In the genomic region with DNA sequence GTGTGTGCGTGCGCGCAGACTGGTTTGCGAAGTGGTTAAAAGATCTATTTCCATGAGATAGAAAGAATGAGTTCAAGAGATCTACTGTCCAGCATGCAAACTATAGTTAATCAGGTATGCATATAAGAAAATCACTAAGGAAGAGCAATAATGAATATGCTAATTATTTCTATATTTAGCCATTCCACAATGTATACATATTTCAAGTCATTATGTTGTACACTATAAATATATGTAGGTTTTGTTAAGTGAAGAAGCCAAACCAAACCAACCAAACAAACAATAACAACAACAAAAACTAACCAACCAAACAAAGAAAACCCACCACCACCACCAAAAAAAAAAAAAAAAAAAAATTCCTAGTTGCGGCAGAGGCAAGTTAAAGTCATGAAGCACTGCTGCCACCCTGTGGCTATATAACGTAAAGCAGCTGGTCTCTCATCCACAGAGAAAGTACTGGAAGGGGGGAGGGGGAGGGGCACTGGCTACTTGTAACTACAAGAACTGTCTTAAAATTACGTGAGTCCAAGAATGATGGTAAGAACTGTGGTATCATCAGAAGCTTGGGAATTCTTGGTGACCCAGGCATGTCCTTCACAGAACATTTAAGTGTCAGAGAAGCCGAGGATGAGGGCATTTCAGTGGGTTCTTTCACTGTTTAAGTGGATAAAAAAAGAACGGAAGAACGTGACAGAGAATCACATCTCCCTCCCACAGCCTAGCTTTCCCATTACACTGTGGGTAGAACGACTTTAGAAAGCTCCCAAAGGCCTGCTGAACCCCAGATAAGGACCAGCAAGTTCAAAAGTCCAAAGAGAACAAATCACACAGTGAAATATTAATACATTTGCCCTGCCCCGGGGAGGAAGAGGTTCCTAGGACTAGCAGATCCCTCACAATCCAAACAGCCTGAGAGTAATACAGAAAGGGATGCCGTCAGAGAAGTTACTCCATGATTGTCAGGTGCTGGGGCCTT, we compare ENCODE assay signal across 9 mouse cellular contexts. TPM values are rescaled to one million over a fixed set of nuclear protein-coding genes. Genes with fewer than 3 reads are reported as not detected.
A peak's percentile ranks its signal among the peaks of the same experiment; 100 is the strongest.
DNase-seq lines count a peak whose midpoint lies in the region; ATAC-seq and TF ChIP-seq lines count a peak whose summit lies in the region.
"Had no signal": no experiment of that assay in that cellular context is flagged by ENCODE, and none has a peak within 500 bp of the region (broad histone marks: within the 10 kb centered on the region; RNA-seq: fewer than 3 reads in every experiment).

No protein-coding gene starts in this region.

- peak overlapping the region; percentile 31; the same call in 1 of the 2 replicates for H3K4me2 ChIP-seq in heart, embryonic 16.5 days (ENCODE audit: low read depth, low read length)
- H3K4me2 ChIP-seq: limb, embryonic 13.5 days had no signal

- peak; percentile 91 to 93 for DNase-seq in kidney, postnatal 4 days
- peak; percentile 61 for DNase-seq in lung, adult 2 months
- DNase-seq in thymus, adult 18-20 months = peak; percentile 34 to 37

- no peak overlapping the region for H3K4me3 ChIP-seq in E14TG2a.4 (replicated peaks; ENCODE audit: low read length)
- H3K4me3 ChIP-seq in bone marrow, adult 2 months (replicated peaks; ENCODE audit: control insufficient read depth, low read depth, low read length) = no peak overlapping the region
- H3K4me3 ChIP-seq in heart, embryonic 16.5 days (ENCODE audit: low read length) = no peak overlapping the region
- no peak overlapping the region for H3K4me3 ChIP-seq in lung, adult 2 months (replicated peaks; ENCODE audit: extremely low read depth, low read depth, low read length)
- H3K4me3 ChIP-seq: limb, embryonic 13.5 days had no signal

- TF ChIP-seq POLR2A in bone marrow, adult 2 months (IDR thresholded peaks at IDR 0.05; ENCODE audit: borderline replicate concordance, control insufficient read depth, low read depth, low read length) = no peak
- no peak for TF ChIP-seq POLR2A in lung, adult 2 months (IDR thresholded peaks at IDR 0.05; ENCODE audit: borderline replicate concordance, extremely low read depth, low read depth, low read length)

- ATAC-seq in erythroid progenitor cell, adult 5-6 weeks (replicated peaks; ENCODE audit: low FRiP score, poor library complexity, severe bottlenecking) = peak; percentile 79
- ATAC-seq in heart, embryonic 16.5 days (replicated peaks; ENCODE audit: extremely low read depth, insufficient read depth, low FRiP score) = no peak
- ATAC-seq in neutrophil, adult 5-6 weeks (ENCODE audit: extremely low read depth, insufficient number of reproducible peaks, low FRiP score, poor library complexity, severe bottlenecking) = peak; percentile 68; the same call in 1 of the 2 replicates

- peak; percentile 67 for TF ChIP-seq CTCF in E14TG2a.4 (conservative IDR thresholded peaks at IDR 0.05; ENCODE audit: low read length)
- peak; percentile 38; the same call in 1 of the 2 replicates for TF ChIP-seq CTCF in bone marrow, adult 2 months (IDR thresholded peaks at IDR 0.05; ENCODE audit: control insufficient read depth, insufficient read depth, low read length)
- TF ChIP-seq CTCF in lung, adult 2 months (IDR thresholded peaks at IDR 0.05; ENCODE audit: insufficient read depth, low read length) = peak; percentile 46

- 55% methylated on average over 13 of the region's 13 CpGs for WGBS in bone marrow, adult 2 months
- WGBS in heart, embryonic 16.5 days = 52% methylated on average over 13 of the region's 13 CpGs
- 49% methylated on average over 13 of the region's 13 CpGs for WGBS in lung, adult 2 months

- H3K4me1 ChIP-seq in E14TG2a.4 (replicated peaks; ENCODE audit: low read depth, low read length) = no peaks in the 10 kb centered on the region
- H3K4me1 ChIP-seq in bone marrow, adult 2 months (ENCODE audit: control insufficient read depth, insufficient read depth, low read length) = no peaks in the 10 kb centered on the region; the same call in 1 of the 2 replicates
- no peaks in the 10 kb centered on the region; the same call in 1 of the 2 replicates for H3K4me1 ChIP-seq in heart, embryonic 16.5 days (ENCODE audit: control insufficient read depth, insufficient read depth, low read length)
- no peaks in the 10 kb centered on the region for H3K4me1 ChIP-seq in lung, adult 2 months (ENCODE audit: control insufficient read depth, insufficient read depth, low read length)
- H3K4me1 ChIP-seq: limb, embryonic 13.5 days had no signal

- H3K36me3 ChIP-seq in E14TG2a.4 (ENCODE audit: insufficient read depth, low read length) = no peaks in the 10 kb centered on the region
- no peaks in the 10 kb centered on the region for H3K36me3 ChIP-seq in heart, embryonic 16.5 days (ENCODE audit: control insufficient read depth, insufficient read depth)
- H3K36me3 ChIP-seq: limb, embryonic 13.5 days had no signal

- no peaks in the 10 kb centered on the region for H3K9me3 ChIP-seq in E14TG2a.4 (ENCODE audit: low read length)
- no peaks in the 10 kb centered on the region for H3K9me3 ChIP-seq in heart, embryonic 16.5 days (replicated peaks; ENCODE audit: control insufficient read depth, low read length)
- H3K9me3 ChIP-seq: limb, embryonic 13.5 days had no signal

- no peak overlapping the region for H3K9ac ChIP-seq in heart, embryonic 16.5 days (ENCODE audit: low read length)
- H3K9ac ChIP-seq: limb, embryonic 13.5 days had no signal

- H3K27me3 ChIP-seq in E14TG2a.4 (ENCODE audit: insufficient read depth, low read length) = 0 out of 2 replicates have a peak, but pooled peaks cover 5% of the 10 kb centered on the region
- H3K27me3 ChIP-seq in heart, embryonic 16.5 days (ENCODE audit: control insufficient read depth, insufficient read depth, low read length) = no peaks in the 10 kb centered on the region
- H3K27me3 ChIP-seq: limb, embryonic 13.5 days had no signal

- no peak overlapping the region for H3K27ac ChIP-seq in bone marrow, adult 2 months (ENCODE audit: control insufficient read depth, insufficient read depth, low read depth, low read length, poor library complexity)
- no peak overlapping the region for H3K27ac ChIP-seq in heart, embryonic 16.5 days (ENCODE audit: low read length)
- H3K27ac ChIP-seq: limb, embryonic 13.5 days had no signal

RNA-seq across cellular contexts. Expression of a gene that starts 19.8 kb away (rescaled TPM):
- 114 and 196 TPM in 2 replicates for polyA plus RNA-seq in bone marrow, adult 2 months (2011; ENCODE audit: insufficient read depth, insufficient read length, low replicate concordance, missing spikeins)
- 162 and 195 TPM in 2 replicates for total RNA-seq in erythroid progenitor cell, adult 5-6 weeks (2015; ENCODE audit: low replicate concordance)
- total RNA-seq in erythroid progenitor cell, adult 5-6 weeks (2017; ENCODE audit: low replicate concordance) = 261 and 301 TPM in 2 replicates
- polyA plus RNA-seq in heart, embryonic 16.5 days (2015; fragmentation: Nextera tagmentation; extraction: Ambion mirVana) = 35.8 and 40.3 TPM in 2 replicates
- 12.6 and 12.8 TPM in 2 replicates for polyA plus RNA-seq in lung, adult 2 months (2012; rRNA removed)
- 35.5 and 36.1 TPM in 2 replicates for total RNA-seq in neutrophil, adult 5-6 weeks (2017)

RNA-seq across cellular contexts. Expression of a gene that starts 35.6 kb away (rescaled TPM):
- polyA plus RNA-seq in bone marrow, adult 2 months (2011; ENCODE audit: insufficient read depth, insufficient read length, low replicate concordance, missing spikeins) = not detected in 2 replicates
- total RNA-seq in erythroid progenitor cell, adult 5-6 weeks (2015; ENCODE audit: low replicate concordance) = not detected in 2 replicates
- total RNA-seq in erythroid progenitor cell, adult 5-6 weeks (2017; ENCODE audit: low replicate concordance) = not detected in 2 replicates
- 0.17 TPM in 1 of 2 replicates, not detected in the other for polyA plus RNA-seq in heart, embryonic 16.5 days (2015; fragmentation: Nextera tagmentation; extraction: Ambion mirVana)
- polyA plus RNA-seq in lung, adult 2 months (2012; rRNA removed) = 0.15 TPM in 1 of 2 replicates, not detected in the other
- not detected in 2 replicates for total RNA-seq in neutrophil, adult 5-6 weeks (2017)
- polyA plus RNA-seq: limb, embryonic 13.5 days had no signal

RNA-seq across cellular contexts. Expression of a gene that starts 39.3 kb away (rescaled TPM):
- 2.5 TPM in 1 of 2 replicates, not detected in the other for polyA plus RNA-seq in bone marrow, adult 2 months (2011; ENCODE audit: insufficient read depth, insufficient read length, low replicate concordance, missing spikeins)
- not detected in 2 replicates for total RNA-seq in erythroid progenitor cell, adult 5-6 weeks (2015; ENCODE audit: low replicate concordance)
- total RNA-seq in erythroid progenitor cell, adult 5-6 weeks (2017; ENCODE audit: low replicate concordance) = not detected in 2 replicates
- polyA plus RNA-seq in heart, embryonic 16.5 days (2015; fragmentation: Nextera tagmentation; extraction: Ambion mirVana) = not detected in 2 replicates
- 0.16 and 0.19 TPM in 2 replicates for polyA plus RNA-seq in lung, adult 2 months (2012; rRNA removed)
- total RNA-seq in neutrophil, adult 5-6 weeks (2017) = not detected in 2 replicates
- polyA plus RNA-seq: limb, embryonic 13.5 days had no signal

Comparison
In these comparisons a context has a peak if more than half of its experiments do, and no peak if none do; other contexts are left out.
1. DNase-seq: peak in every context shown above with its lines; median percentile 92 in kidney, postnatal 4 days; 61 in lung, adult 2 months; 36 in thymus, adult 18-20 months.